Mouse (Mus musculus) C2C12 (cell line): ENCODE data around the gene Prrxl1. TPM values are rescaled to one million over a fixed set of nuclear protein-coding genes. Genes with fewer than 3 reads are reported as not detected.

ENCODE experiments used
- H3K27me3 ChIP-seq: one replicate; pipeline ENCODE4 v1.6.1; 2011; ENCODE audit not compliant: control insufficient read depth, insufficient read depth, insufficient read length
- H3K36me3 ChIP-seq: one replicate; pipeline ENCODE4 v1.6.1; 2011; ENCODE audit not compliant: control insufficient read depth, insufficient read depth
- H3K4me3 ChIP-seq: one replicate; pipeline ENCODE4 v1.5.1; 2011; ENCODE audit warnings: mild to moderate bottlenecking, control low read depth; ENCODE audit not compliant: poor library complexity, insufficient read depth, severe bottlenecking
- H3K79me2 ChIP-seq: one replicate; pipeline ENCODE4 v1.6.1; 2011; ENCODE audit not compliant: control insufficient read depth, insufficient read depth
- H3K79me3 ChIP-seq: one replicate; pipeline ENCODE4 v1.6.1; 2011; ENCODE audit warnings: low read depth, control low read depth
- H3ac ChIP-seq: one replicate; pipeline ENCODE3; 2011; ENCODE audit warnings: low read depth; ENCODE audit not compliant: control insufficient read depth, insufficient read length
- CEBPB ChIP-seq: IDR thresholded peaks from one replicate; pipeline ENCODE4 v1.6.1; 2011; ENCODE audit warnings: low read depth, mild to moderate bottlenecking, control low read depth, moderate library complexity
- CTCF ChIP-seq: IDR thresholded peaks from one replicate; pipeline ENCODE4 v1.5.1; 2011; ENCODE audit not compliant: control insufficient read depth, insufficient read depth, insufficient read length
- FOSL1 ChIP-seq: IDR thresholded peaks from one replicate; pipeline ENCODE4 v1.8.0; 2011; ENCODE audit warnings: mild to moderate bottlenecking, low read length; ENCODE audit not compliant: poor library complexity, insufficient read depth, severe bottlenecking
- MAX ChIP-seq: IDR thresholded peaks from one replicate; pipeline ENCODE4 v1.6.1; 2011; ENCODE audit warnings: mild to moderate bottlenecking, control low read depth
- MYOD1 ChIP-seq: IDR thresholded peaks from one replicate; pipeline ENCODE4 v1.6.1; 2011; ENCODE audit warnings: low read depth; ENCODE audit not compliant: control insufficient read depth, insufficient read length
- MYOG ChIP-seq: IDR thresholded peaks from one replicate; pipeline ENCODE4 v1.6.1; 2011; ENCODE audit not compliant: control insufficient read depth, insufficient read length; ENCODE audit errors: extremely low read depth
- USF1 ChIP-seq: IDR thresholded peaks from one replicate; pipeline ENCODE4 v1.6.1; 2011; ENCODE audit warnings: low read depth, mild to moderate bottlenecking, control low read depth, moderate library complexity
- polyA plus RNA-seq: library from polyadenylated mRNA; unstranded; fragments of >200 nt; fragmentation: generic; extraction: Trizol; gene quantifications from one replicate; pipeline ENCODE4 v1.2.1, GENCODE M21; 2012; ENCODE audit warnings: missing spikeins

Prrxl1 gene
- polyA plus RNA-seq, 1 experiment: not detected

- Histone ChIP-seq H3K79me2 (no peaks in the 10 kb centered on the region), H3ac (no peak overlapping the region), H3K4me3 (no peak overlapping the region), H3K27me3 (peaks cover 18% of the 10 kb centered on the region), H3K36me3 (no peaks in the 10 kb centered on the region), H3K79me3 (no peaks in the 10 kb centered on the region)
- TF ChIP-seq MYOG (no peak), USF1 (no peak), MYOD1 (no peak), CEBPB (no peak), MAX (no peak), CTCF (no peak), FOSL1 (no peak)
Observed at GRCm38 (mm10) chr14:32632908-32633600, 33.8 kb downstream of the Prrxl1 start.

GRCm38 (mm10) chr14:32634015-32634682 lies 34.9 kb downstream of the Prrxl1 start:
- no peaks in the 10 kb centered on the region for H3K79me3 ChIP-seq
- H3K4me3 ChIP-seq: no peak overlapping the region
- no peaks in the 10 kb centered on the region for H3K36me3 ChIP-seq
- TF ChIP-seq FOSL1: no peak
- TF ChIP-seq MYOG: no peak
- TF ChIP-seq MAX: no peak
- no peak for TF ChIP-seq CTCF
- no peak for TF ChIP-seq USF1
- TF ChIP-seq MYOD1: no peak
- no peak for TF ChIP-seq CEBPB
- H3ac ChIP-seq: no peak overlapping the region
- peaks cover 14% of the 10 kb centered on the region for H3K27me3 ChIP-seq
- H3K79me2 ChIP-seq: no peaks in the 10 kb centered on the region

GRCm38 (mm10) chr14:32638485-32638884 lies 39.3 kb downstream of the Prrxl1 start:
- H3ac ChIP-seq: no peak overlapping the region
- H3K36me3 ChIP-seq: no peaks in the 10 kb centered on the region
- peaks cover 18% of the 10 kb centered on the region for H3K27me3 ChIP-seq
- H3K4me3 ChIP-seq: no peak overlapping the region
- no peaks in the 10 kb centered on the region for H3K79me3 ChIP-seq
- TF ChIP-seq MYOG: no peak
- TF ChIP-seq MAX: no peak
- no peak for TF ChIP-seq FOSL1
- no peak for TF ChIP-seq USF1
- no peak for TF ChIP-seq CTCF
- TF ChIP-seq MYOD1: no peak
- no peak for TF ChIP-seq CEBPB
- no peaks in the 10 kb centered on the region for H3K79me2 ChIP-seq

- Histone ChIP-seq H3K79me2 (no peaks in the 10 kb centered on the region), H3K4me3 (no peak overlapping the region), H3ac (no peak overlapping the region), H3K79me3 (no peaks in the 10 kb centered on the region), H3K27me3 (peaks cover 49% of the 10 kb centered on the region), H3K36me3 (no peaks in the 10 kb centered on the region)
- TF ChIP-seq USF1: no peak
- no peak for TF ChIP-seq CTCF
- no peak for TF ChIP-seq FOSL1
- TF ChIP-seq MYOG: no peak
- TF ChIP-seq MAX: no peak
- TF ChIP-seq MYOD1: no peak
- no peak for TF ChIP-seq CEBPB
Observed at GRCm38 (mm10) chr14:32659781-32660180, 60.6 kb downstream of the Prrxl1 start.

- H3K4me3 ChIP-seq: no peak overlapping the region
Observed at GRCm38 (mm10) chr14:32663099-32663498, 63.9 kb downstream of the Prrxl1 start.

More at GRCm38 (mm10) chr14:32663099-32663498, 63.9 kb downstream of the Prrxl1 start:
- peaks cover 62% of the 10 kb centered on the region for H3K27me3 ChIP-seq
- TF ChIP-seq MAX: no peak
- TF ChIP-seq FOSL1: no peak
- TF ChIP-seq USF1: no peak
- TF ChIP-seq CTCF: no peak
- no peak for TF ChIP-seq MYOG
- TF ChIP-seq CEBPB: no peak
- TF ChIP-seq MYOD1: no peak
- no peaks in the 10 kb centered on the region for H3K79me2 ChIP-seq
- no peaks in the 10 kb centered on the region for H3K36me3 ChIP-seq
- H3ac ChIP-seq: no peak overlapping the region
- no peaks in the 10 kb centered on the region for H3K79me3 ChIP-seq
